In genomic region chr8:126214571-126214970, GRCm38 (mm10) we compare ENCODE assay signal across 27 mouse cellular contexts.
"Had no signal": no experiment of that assay in that cellular context is flagged by ENCODE, and none has a peak within 500 bp of the region (broad histone marks: within the 10 kb centered on the region; RNA-seq: fewer than 3 reads in every experiment).

No protein-coding gene starts in this region.

- H3K27ac ChIP-seq: gastrocnemius, adult 2 months; heart, adult 2 months; heart, embryonic 13.5 days; heart, embryonic 15.5 days; hindbrain, embryonic 10.5 days; hindbrain, embryonic 12.5 days; hindbrain, embryonic 15.5 days; hindbrain, postnatal 0 days; kidney, embryonic 15.5 days; kidney, postnatal 0 days; limb, embryonic 13.5 days; limb, embryonic 15.5 days; liver, embryonic 12.5 days; liver, embryonic 14.5 days had no signal

- H3K9ac ChIP-seq: heart, embryonic 13.5 days; heart, embryonic 15.5 days; hindbrain, embryonic 12.5 days; hindbrain, embryonic 15.5 days; kidney, embryonic 15.5 days; limb, embryonic 13.5 days; limb, embryonic 15.5 days; liver, embryonic 12.5 days; liver, embryonic 14.5 days had no signal

- H3K36me3 ChIP-seq: heart, embryonic 13.5 days; heart, embryonic 15.5 days; hindbrain, embryonic 10.5 days; hindbrain, embryonic 12.5 days; hindbrain, embryonic 15.5 days; kidney, embryonic 15.5 days; limb, embryonic 13.5 days; limb, embryonic 15.5 days; liver, embryonic 12.5 days had no signal

- H3K27me3 ChIP-seq: heart, embryonic 13.5 days; heart, embryonic 15.5 days; hindbrain, embryonic 12.5 days; hindbrain, embryonic 15.5 days; kidney, embryonic 15.5 days; limb, embryonic 13.5 days; limb, embryonic 15.5 days; liver, embryonic 12.5 days had no signal

- H3K4me3 ChIP-seq: gastrocnemius, adult 2 months; heart, adult 2 months; heart, embryonic 13.5 days; heart, embryonic 15.5 days; hindbrain, embryonic 10.5 days; hindbrain, embryonic 12.5 days; hindbrain, embryonic 15.5 days; kidney, embryonic 15.5 days; limb, embryonic 13.5 days; limb, embryonic 15.5 days; liver, embryonic 12.5 days had no signal

- H3K4me1 ChIP-seq: heart, embryonic 13.5 days; heart, embryonic 15.5 days; hindbrain, embryonic 10.5 days; hindbrain, embryonic 12.5 days; hindbrain, embryonic 15.5 days; kidney, embryonic 15.5 days; limb, embryonic 13.5 days; limb, embryonic 15.5 days; liver, embryonic 12.5 days had no signal

- H3K4me2 ChIP-seq: heart, embryonic 11.5 days; heart, embryonic 13.5 days; heart, embryonic 15.5 days; hindbrain, embryonic 12.5 days; hindbrain, embryonic 15.5 days; kidney, embryonic 15.5 days; limb, embryonic 13.5 days; limb, embryonic 15.5 days; liver, embryonic 12.5 days had no signal

- DNase-seq: gastrocnemius, adult 2 months; gastrocnemius, postnatal 10 days; gastrocnemius, postnatal 25 days; heart, postnatal 4 days; kidney, adult 11 months; kidney, adult 2 months; kidney, adult 9 months; kidney, postnatal 14 days; kidney, postnatal 36 days; layer of hippocampus, adult 9-11 months; layer of hippocampus, postnatal 36 days; left cerebral cortex, postnatal 4 days had no signal

- ATAC-seq: hindbrain, postnatal 0 days; intestine, embryonic 16.5 days; liver, embryonic 12.5 days had no signal

- H3K9me3 ChIP-seq: heart, embryonic 13.5 days; heart, embryonic 15.5 days; hindbrain, embryonic 10.5 days; hindbrain, embryonic 12.5 days; hindbrain, embryonic 15.5 days; kidney, embryonic 15.5 days; limb, embryonic 13.5 days; limb, embryonic 15.5 days; liver, embryonic 12.5 days had no signal
